Comparison of ENCODE assay signal across 18 mouse cellular contexts in genomic region chr16:35555596-35556482, GRCm38 (mm10). TPM values are rescaled to one million over a fixed set of nuclear protein-coding genes. Genes with fewer than 3 reads are reported as not detected.
DNase-seq lines count a peak whose midpoint lies in the region; ATAC-seq and TF ChIP-seq lines count a peak whose summit lies in the region.
"Had no signal": no experiment of that assay in that cellular context is flagged by ENCODE, and none has a peak within 500 bp of the region (broad histone marks: within the 10 kb centered on the region; RNA-seq: fewer than 3 reads in every experiment).

No protein-coding gene starts in this region.

- no peak overlapping the region for H3K4me3 ChIP-seq in hindbrain, embryonic 13.5 days
- H3K4me3 ChIP-seq in hindbrain, embryonic 14.5 days (replicated peaks; ENCODE audit: low read length): no peak overlapping the region
- no peak overlapping the region for H3K4me3 ChIP-seq in lung, embryonic 15.5 days
- no peak overlapping the region for H3K4me3 ChIP-seq in forebrain, postnatal 0 days (ENCODE audit: low read depth, low read length)
- H3K4me3 ChIP-seq: embryonic facial prominence, embryonic 12.5 days; gastrocnemius, adult 2 months; heart, adult 2 months; intestine, embryonic 15.5 days; left cerebral cortex, adult 2 months; neural tube, embryonic 12.5 days had no signal

- H3K27ac ChIP-seq in hindbrain, embryonic 13.5 days: peak overlapping the region; percentile 45; the same call in 1 of the 2 replicates
- no peak overlapping the region for H3K27ac ChIP-seq in hindbrain, embryonic 14.5 days
- H3K27ac ChIP-seq in lung, embryonic 15.5 days: no peak overlapping the region
- H3K27ac ChIP-seq in forebrain, postnatal 0 days (ENCODE audit: low read depth, low read length): no peak overlapping the region
- H3K27ac ChIP-seq: embryonic facial prominence, embryonic 12.5 days; gastrocnemius, adult 2 months; heart, adult 2 months; intestine, embryonic 15.5 days; left cerebral cortex, adult 2 months; neural tube, embryonic 12.5 days had no signal

- WGBS in hindbrain, embryonic 13.5 days: 72% methylated on average over 15 of the region's 15 CpGs
- WGBS in hindbrain, embryonic 14.5 days: 63% methylated on average over 15 of the region's 15 CpGs
- 44% methylated on average over 15 of the region's 15 CpGs for whole genome bisulfite sequencing in lung, embryonic 15.5 days
- 62% methylated on average over 15 of the region's 15 CpGs for WGBS in forebrain, postnatal 0 days

- no peak for TF ChIP-seq CTCF in forebrain, postnatal 0 days (IDR thresholded peaks at IDR 0.05; ENCODE audit: low read depth)

- H3K4me2 ChIP-seq in hindbrain, embryonic 13.5 days: no peak overlapping the region
- no peak overlapping the region for H3K4me2 ChIP-seq in hindbrain, embryonic 14.5 days (replicated peaks)
- no peak overlapping the region for H3K4me2 ChIP-seq in lung, embryonic 15.5 days
- no peak overlapping the region for H3K4me2 ChIP-seq in forebrain, postnatal 0 days (ENCODE audit: low read depth)
- H3K4me2 ChIP-seq: embryonic facial prominence, embryonic 12.5 days; intestine, embryonic 15.5 days; neural tube, embryonic 12.5 days had no signal

- no peak for DNase-seq in hindbrain, embryonic 14.5 days (ENCODE audit: low spot score)
- no peak for DNase-seq in lung, postnatal 36 days
- DNase-seq in 3T3-L1 (ENCODE audit: low read depth, low spot score): peak; percentile 9
- no peak for DNase-seq in forebrain, postnatal 0 days
- no peak for DNase-seq in heart, adult 18-20 months
- no peak for DNase-seq in cerebellum, adult 11 months
- DNase-seq: cerebellum, adult 11-12 months; cerebellum, postnatal 36 days; gastrocnemius, adult 2 months; heart, adult 2 months; right cerebral cortex, postnatal 25 days had no signal

- H3K4me1 ChIP-seq in hindbrain, embryonic 13.5 days (replicated peaks): peaks cover 31% of the 10 kb centered on the region
- 0 out of 2 replicates have a peak, but pooled peaks cover 11% of the 10 kb centered on the region for H3K4me1 ChIP-seq in hindbrain, embryonic 14.5 days (replicated peaks; ENCODE audit: control insufficient read depth, insufficient read depth, low read length)
- peaks cover 15% of the 10 kb centered on the region; the same call in 1 of the 2 replicates for H3K4me1 ChIP-seq in lung, embryonic 15.5 days
- H3K4me1 ChIP-seq in forebrain, postnatal 0 days (ENCODE audit: insufficient read depth): no peaks in the 10 kb centered on the region
- H3K4me1 ChIP-seq: intestine, embryonic 15.5 days had no signal

- H3K9me3 ChIP-seq in hindbrain, embryonic 13.5 days: no peaks in the 10 kb centered on the region
- H3K9me3 ChIP-seq in hindbrain, embryonic 14.5 days (ENCODE audit: control insufficient read depth, low read length): no peaks in the 10 kb centered on the region
- H3K9me3 ChIP-seq in lung, embryonic 15.5 days: no peaks in the 10 kb centered on the region
- no peaks in the 10 kb centered on the region for H3K9me3 ChIP-seq in forebrain, postnatal 0 days (ENCODE audit: low read length)
- H3K9me3 ChIP-seq: embryonic facial prominence, embryonic 12.5 days; intestine, embryonic 15.5 days; neural tube, embryonic 12.5 days had no signal

- H3K36me3 ChIP-seq in hindbrain, embryonic 13.5 days: no peaks in the 10 kb centered on the region
- H3K36me3 ChIP-seq in hindbrain, embryonic 14.5 days (replicated peaks; ENCODE audit: control insufficient read depth, insufficient read depth): no peaks in the 10 kb centered on the region
- no peaks in the 10 kb centered on the region for H3K36me3 ChIP-seq in lung, embryonic 15.5 days
- H3K36me3 ChIP-seq in forebrain, postnatal 0 days (ENCODE audit: insufficient read depth): no peaks in the 10 kb centered on the region
- H3K36me3 ChIP-seq: embryonic facial prominence, embryonic 12.5 days; intestine, embryonic 15.5 days had no signal

- H3K27me3 ChIP-seq in hindbrain, embryonic 13.5 days: no peaks in the 10 kb centered on the region
- H3K27me3 ChIP-seq in hindbrain, embryonic 14.5 days (ENCODE audit: control insufficient read depth, insufficient read depth, low read length): no peaks in the 10 kb centered on the region
- H3K27me3 ChIP-seq in lung, embryonic 15.5 days: no peaks in the 10 kb centered on the region; the same call in 1 of the 2 replicates
- H3K27me3 ChIP-seq in forebrain, postnatal 0 days (ENCODE audit: insufficient read depth, low read length): no peaks in the 10 kb centered on the region
- H3K27me3 ChIP-seq: embryonic facial prominence, embryonic 12.5 days; intestine, embryonic 15.5 days; neural tube, embryonic 12.5 days had no signal

- H3K9ac ChIP-seq in hindbrain, embryonic 13.5 days: 0 out of 2 replicates have a peak overlapping the region, but pooled peaks have one; percentile 19
- H3K9ac ChIP-seq in hindbrain, embryonic 14.5 days: no peak overlapping the region
- H3K9ac ChIP-seq in lung, embryonic 15.5 days: no peak overlapping the region
- H3K9ac ChIP-seq in forebrain, postnatal 0 days: no peak overlapping the region
- H3K9ac ChIP-seq: embryonic facial prominence, embryonic 12.5 days; intestine, embryonic 15.5 days; neural tube, embryonic 12.5 days had no signal

- ATAC-seq in hindbrain, embryonic 13.5 days (ENCODE audit: low FRiP score): no peak
- no peak for ATAC-seq in hindbrain, embryonic 14.5 days (ENCODE audit: low FRiP score)
- peak; percentile 62; the same call in 1 of the 2 replicates for ATAC-seq in lung, embryonic 15.5 days (ENCODE audit: borderline replicate concordance, extremely low read depth, low FRiP score, low TSS enrichment)
- ATAC-seq in forebrain, postnatal 0 days: peak; percentile 70
- ATAC-seq: intestine, embryonic 15.5 days had no signal

RNA-seq across cellular contexts. Expression of gene Sema5b, which starts 14.9 kb away (rescaled TPM):
- 26.2 and 29.3 TPM in 2 replicates for polyA plus RNA-seq in hindbrain, embryonic 13.5 days (2015; fragmentation: Nextera tagmentation; extraction: Ambion mirVana)
- 15.4 and 16.7 TPM in 2 replicates for polyA plus RNA-seq in hindbrain, embryonic 14.5 days (2014; fragmentation: Nextera tagmentation; extraction: Ambion mirVana)
- polyA plus RNA-seq in lung, embryonic 15.5 days (2015; fragmentation: Nextera tagmentation; extraction: Ambion mirVana): 3.2 and 4.5 TPM in 2 replicates
- total RNA-seq in forebrain, postnatal 0 days (2014; rRNA removed): 18.4 and 30.1 TPM in 2 replicates
- 6.3 and 12.8 TPM in 2 replicates for polyA plus RNA-seq in forebrain, postnatal 0 days (2015; fragmentation: Nextera tagmentation; extraction: Ambion mirVana)
- 1 to 10 TPM; 3.2 to 3.8 TPM for total RNA-seq in heart, adult 18-20 months (2021)
- polyA plus RNA-seq: C2C12 had no signal

Comparison
In these comparisons a context has a peak if more than half of its experiments do, and no peak if none do; other contexts are left out.
1. ATAC-seq: peak in lung, embryonic 15.5 days (single experiment) and forebrain, postnatal 0 days (single experiment); none in hindbrain, embryonic 13.5 days (single experiment) and hindbrain, embryonic 14.5 days (single experiment).